Mouse (Mus musculus): ENCODE data around the gene Lrp5. TPM values are rescaled to one million over a fixed set of nuclear protein-coding genes. Genes with fewer than 3 reads are reported as not detected.
"Not testable (repeated sequence)": the region's sequence is repeated elsewhere in the genome, so short reads cannot be mapped to it uniquely, and the experiment has no call there.

Lrp5 gene
- total RNA-seq, 2 experiments from 2014 or later, result 7.3 to 8.3 TPM

DNA sequence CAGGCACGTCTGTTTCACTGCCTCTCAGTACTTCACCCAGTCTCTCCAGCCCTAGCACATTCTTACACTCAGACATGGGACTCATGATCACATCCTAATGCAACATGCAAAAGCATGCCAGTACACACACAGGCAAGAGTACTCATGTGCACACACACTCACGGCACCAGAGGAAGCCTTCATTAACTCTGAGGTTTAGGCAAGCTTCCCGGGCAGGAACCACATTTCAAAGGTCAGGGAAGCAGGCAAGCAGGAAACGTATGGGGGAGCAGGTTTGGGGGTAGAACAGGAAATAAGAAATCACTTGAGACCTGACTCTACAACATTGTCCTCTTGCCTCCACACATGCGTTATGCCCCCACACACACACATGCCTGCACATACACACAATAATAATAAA, 20.9 kb downstream of the Lrp5 start:
- no peak for DNase-seq (ENCODE audit: low spot score in 2 of 2)

DNA sequence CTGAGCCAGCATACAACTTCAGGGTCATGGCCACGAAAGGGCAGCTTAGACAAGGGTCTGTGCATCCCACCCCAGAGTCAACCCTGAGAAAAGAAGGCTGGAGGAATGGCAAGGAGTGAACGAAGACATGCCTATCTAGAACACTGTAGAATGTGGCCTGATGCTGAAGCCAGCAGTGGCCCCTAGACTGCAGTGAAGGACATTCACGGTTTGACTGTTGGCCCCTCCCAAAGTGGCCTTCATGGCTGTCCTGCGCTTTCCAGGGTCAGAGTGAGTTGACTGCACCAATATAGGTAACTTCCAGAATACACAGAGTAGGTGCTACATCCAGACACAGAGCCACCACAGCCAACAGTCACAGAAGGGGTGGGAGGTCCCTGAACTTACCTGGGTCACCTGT, 28.4 kb downstream of the Lrp5 start:
- no peak for DNase-seq (ENCODE audit: low spot score in 2 of 2)

DNA sequence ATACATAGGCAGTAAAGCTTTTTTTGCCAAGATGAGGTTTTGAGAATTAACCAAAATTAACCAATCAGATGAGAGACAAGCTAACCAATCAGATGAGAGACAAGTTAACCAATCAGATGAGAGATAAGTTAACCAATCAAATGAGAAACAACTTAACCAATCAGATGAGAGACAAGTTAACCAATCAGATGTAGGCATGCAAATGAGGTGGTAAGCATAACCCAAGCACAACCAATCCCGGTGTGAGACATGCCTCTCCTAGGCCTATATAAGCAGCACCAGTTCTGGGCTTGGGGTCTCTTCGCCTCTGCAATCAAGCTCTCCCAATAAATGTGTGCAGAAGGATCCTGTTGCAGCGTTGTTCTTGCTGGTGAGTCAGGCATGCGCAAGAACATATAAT, 29.3 kb downstream of the Lrp5 start:
- not testable (repeated sequence) for DNase-seq (ENCODE audit: low spot score in 2 of 2)

DNA sequence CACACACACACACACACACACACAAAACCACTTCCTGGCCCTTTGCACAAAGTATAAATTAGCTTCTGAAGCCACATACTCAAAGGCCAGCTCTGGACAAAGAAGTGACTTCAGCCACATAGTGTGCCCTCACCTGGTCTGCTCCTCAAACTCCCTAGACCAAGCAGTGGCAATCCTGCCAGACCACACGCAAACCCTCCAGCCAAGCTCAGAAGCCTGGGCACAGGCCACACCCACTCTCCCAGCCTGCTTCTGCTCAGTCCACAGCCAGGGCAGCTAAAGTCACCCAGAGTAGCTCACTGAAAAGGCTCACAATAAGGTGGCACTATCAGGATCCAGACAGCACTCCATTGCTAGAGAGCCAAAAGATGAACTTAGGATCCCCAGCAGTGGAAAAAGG, 30.2 kb downstream of the Lrp5 start:
- DNase-seq (ENCODE audit: low spot score in 2 of 2), result no peak

DNA sequence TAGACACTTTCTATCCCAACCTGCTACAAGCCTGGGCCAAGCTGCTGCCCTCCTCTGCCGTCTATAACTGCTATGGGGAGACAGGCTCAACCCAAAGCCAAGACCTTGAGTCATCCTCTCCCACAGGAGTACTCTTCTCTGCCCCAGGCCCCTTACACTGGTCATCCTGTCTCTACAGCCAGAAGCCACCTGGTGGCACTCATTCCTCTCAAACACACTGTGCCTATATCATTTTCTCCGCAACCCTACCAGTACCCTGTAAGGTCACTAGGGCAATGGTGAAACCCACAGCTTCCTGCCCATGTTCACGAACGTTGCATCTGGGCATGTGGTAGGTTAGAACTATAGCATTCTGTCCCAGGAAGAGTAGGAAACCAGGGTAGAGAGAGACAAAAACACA, 31.4 kb downstream of the Lrp5 start:
- DNase-seq (ENCODE audit: low spot score in 2 of 2), result no peak

DNA sequence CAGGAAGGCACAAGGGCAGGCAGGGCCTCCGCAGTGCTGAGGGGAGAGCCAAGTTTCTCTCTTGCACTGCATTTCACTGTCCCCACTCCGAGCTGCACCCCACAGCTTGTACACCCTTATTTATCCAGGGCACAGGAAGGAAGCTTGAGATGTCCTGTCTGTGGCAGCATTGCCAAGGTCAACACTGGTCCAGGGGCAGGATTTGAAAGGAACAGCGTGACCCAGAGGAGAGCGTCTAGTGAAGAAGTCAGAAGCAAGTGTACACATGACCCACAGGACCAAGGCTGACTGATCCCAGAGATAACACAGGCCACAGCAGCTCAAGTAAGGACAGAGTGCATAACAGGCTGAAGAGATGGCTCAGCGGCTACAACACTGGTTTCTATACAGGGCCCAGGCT, 32.3 kb downstream of the Lrp5 start:
- DNase-seq (ENCODE audit: low spot score in 2 of 2), result no peak

DNA sequence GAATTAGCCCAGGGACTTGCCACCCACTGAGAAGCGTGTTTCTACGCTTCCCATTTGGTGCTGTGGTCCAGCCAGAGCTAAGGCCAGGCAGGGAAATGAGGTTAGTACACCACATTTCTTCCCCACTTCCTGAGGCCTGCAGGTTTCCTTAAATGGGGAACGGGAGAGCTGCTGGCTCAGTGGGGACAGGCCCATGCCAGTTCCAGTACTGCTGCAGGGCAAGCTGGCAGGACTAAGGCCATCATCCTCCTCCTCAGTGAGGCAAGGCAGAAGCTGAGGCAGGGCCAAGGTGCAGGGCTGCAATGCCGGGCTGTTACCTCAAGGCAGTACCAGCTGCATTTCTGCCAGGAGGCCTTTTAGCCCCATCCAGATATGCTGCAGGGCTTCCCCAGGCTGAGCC, 32.9 kb downstream of the Lrp5 start:
- peak in 1 of 2 experiments; percentile 12 for DNase-seq (ENCODE audit: low spot score in 2 of 2)

DNA sequence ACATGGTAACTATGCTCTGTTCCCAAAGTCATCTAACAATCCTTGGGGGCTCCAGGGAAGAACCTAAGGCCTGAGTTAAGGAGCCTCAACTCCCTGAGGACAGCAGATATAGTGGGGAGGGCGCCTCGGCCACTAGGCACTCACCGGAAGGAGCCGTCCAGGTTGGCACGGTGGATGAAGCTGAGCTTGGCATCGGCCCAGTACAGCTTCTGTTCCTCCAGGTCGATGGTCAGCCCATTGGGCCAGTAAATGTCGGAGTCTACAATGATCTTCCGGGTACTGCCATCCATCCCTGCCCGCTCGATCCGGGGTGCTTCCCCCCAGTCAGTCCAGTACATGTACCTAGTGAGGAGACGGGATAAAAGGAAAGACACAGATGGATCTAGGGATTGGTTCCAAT, 34.4 kb downstream of the Lrp5 start:
- DNase-seq (ENCODE audit: low spot score in 2 of 2), result no peak

GRCm38 (mm10) chr19:3651220-3651619, 35.1 kb downstream of the Lrp5 start:
- DNase-seq (ENCODE audit: low spot score in 2 of 2), result no peak

- no peak for DNase-seq (ENCODE audit: low spot score in 2 of 2)
These were observed 35.9 kb downstream of the Lrp5 start for GRCm38 (mm10) chr19:3650448-3650847.

DNA sequence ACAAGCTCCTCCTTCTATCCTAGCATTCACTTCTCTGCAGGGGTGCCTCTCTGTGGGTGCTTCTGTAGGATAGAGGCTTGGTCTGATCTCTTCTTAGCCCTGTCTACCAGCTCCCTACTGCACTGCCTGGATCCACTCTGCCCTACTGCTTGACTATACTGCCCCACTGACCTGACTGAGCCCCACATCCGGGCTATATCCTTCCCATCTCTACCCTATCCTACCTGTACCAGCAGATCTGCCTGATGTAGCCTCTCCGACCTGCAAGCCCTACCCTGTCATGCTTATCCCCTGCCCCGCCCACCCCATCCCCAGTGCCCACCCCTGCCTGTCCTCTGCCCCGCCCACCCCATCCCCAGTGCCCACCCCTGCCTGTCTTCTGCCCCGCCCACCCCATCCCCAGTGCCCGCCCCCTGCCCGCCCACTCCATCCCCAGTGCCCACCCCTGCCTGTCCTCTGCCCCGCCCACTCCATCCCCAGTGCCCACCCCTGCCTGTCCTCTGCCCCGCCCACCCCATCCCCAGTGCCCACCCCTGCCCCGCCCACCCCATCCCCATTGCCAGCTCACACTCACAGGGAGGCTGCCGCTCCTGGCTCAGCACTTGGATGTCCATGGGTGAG, 37.4 kb downstream of the Lrp5 start:
- DNase-seq (ENCODE audit: low spot score in 2 of 2), result no peak

DNA sequence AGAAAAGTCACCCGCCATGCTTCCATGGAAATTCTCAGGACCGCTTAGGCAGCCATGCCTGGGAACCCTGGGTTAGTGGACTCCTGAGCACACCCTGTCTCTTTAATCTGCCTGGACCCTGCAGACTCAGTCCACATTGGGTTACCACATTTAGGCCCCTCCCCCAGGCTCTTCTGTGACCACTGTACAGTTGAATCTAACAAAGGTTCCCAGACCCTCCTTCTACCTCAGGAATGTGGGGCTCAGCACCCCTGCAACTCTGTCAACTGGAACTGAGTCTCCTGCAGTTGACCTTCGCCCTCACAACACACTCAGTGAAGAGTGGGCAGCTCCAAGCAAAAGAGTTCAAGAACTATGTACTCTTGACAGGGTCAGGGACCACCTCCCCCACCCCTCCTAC, 38.4 kb downstream of the Lrp5 start:
- DNase-seq (ENCODE audit: low spot score in 2 of 2), result no peak

GRCm38 (mm10) chr19:3645813-3646212, 40.6 kb downstream of the Lrp5 start:
- no peak for DNase-seq (ENCODE audit: low spot score in 2 of 2)

GRCm38 (mm10) chr19:3645318-3645717, 41.0 kb downstream of the Lrp5 start:
- DNase-seq (ENCODE audit: low spot score in 2 of 2), result no peak

DNA sequence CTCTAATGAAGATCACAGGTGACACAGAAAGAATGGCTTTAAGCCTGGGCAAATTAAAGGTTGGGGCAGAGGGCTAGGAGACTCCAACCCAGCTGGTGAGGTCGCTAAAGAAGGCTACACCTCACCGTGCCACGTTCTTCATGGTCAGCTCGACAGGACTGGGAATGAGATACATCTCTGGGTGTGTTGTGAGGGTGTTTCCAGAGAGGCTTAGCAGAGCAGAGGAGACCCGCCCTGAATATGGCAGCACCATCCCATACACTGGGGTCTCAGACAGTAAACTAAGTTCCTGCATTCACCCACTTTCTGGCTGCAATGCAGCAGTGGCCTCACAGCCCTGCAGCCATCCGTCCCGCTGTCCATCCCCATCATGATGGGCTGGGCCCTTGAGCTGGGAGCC, 46.8 kb downstream of the Lrp5 start:
- DNase-seq (ENCODE audit: low spot score in 2 of 2), result no peak

- DNase-seq (ENCODE audit: low spot score in 2 of 2), result peak; percentile 25 to 39
These were observed 47.7 kb downstream of the Lrp5 start for GRCm38 (mm10) chr19:3638698-3639097.

DNA sequence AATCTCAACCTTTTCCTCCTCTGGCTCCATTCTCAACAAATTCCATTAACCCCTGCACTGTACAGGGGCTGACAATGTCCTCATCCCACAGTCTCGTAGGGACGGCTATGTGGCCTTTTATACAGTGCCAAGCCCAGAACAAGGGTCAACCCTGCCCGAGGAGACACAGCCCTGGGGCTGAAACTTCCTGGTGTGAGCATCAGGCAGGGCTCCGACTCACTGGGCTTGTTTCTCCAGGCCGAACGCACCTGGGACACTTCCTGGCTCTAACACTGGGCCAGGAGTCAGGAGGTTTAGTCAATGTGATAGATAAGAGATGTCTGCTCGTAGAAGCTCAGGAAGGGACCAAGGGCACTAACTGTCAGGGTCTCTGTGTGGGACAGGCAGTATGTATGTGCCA, 54.3 kb downstream of the Lrp5 start:
- no peak for DNase-seq (ENCODE audit: low spot score in 2 of 2)

- DNase-seq (ENCODE audit: low spot score in 2 of 2), result no peak
These were observed 54.9 kb downstream of the Lrp5 start for GRCm38 (mm10) chr19:3631431-3631830.

DNA sequence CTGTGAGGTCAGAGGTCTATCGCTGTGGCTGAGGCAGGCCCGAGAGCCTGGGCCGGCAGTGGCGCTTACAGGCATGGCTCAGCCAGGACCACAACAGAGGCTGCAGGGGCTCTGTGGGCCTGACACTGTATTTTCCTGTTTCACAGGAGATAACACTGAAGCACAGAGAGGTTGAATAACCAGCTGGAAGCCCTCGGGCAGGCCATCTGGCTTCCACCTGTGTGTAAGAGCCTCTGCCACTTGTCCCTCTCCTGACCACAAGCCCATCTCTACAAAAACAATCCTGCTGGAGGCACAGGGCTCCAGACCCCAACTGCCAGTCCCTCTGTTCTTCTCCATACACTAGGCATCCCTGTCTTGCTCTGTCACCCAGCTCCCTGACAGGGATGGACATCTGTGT, 55.9 kb downstream of the Lrp5 start:
- DNase-seq (ENCODE audit: low spot score in 2 of 2), result no peak

- no peak for DNase-seq (ENCODE audit: low spot score in 2 of 2)
These were observed 56.3 kb downstream of the Lrp5 start for GRCm38 (mm10) chr19:3630027-3630426.

- no peak for DNase-seq (ENCODE audit: low spot score in 2 of 2)
These were observed 58.1 kb downstream of the Lrp5 start for GRCm38 (mm10) chr19:3628223-3628622.

DNA sequence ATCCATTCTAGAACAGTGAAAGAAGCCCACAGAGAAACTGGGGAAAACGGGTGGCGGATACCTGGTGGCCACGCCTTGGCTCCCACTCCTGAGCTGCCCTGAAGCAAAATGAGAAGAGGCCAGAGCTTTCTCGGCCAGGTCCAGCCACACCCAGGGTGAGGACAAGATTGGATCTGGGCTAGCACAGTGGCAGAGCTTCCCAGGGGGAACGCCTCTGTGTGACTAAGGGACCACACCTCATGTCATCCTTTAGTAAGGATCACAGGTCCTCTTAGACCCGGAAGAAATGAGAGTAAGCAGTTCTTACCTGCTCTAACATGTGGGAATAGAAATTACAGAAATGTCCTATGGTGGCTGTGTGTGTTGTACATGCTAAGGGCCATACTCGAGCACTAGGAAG, 61.3 kb downstream of the Lrp5 start:
- no peak for DNase-seq (ENCODE audit: low spot score in 2 of 2)

GRCm38 (mm10) chr19:3623824-3624223, 62.5 kb downstream of the Lrp5 start:
- DNase-seq (ENCODE audit: low spot score in 2 of 2), result peak in 1 of 2 experiments; percentile 11

DNA sequence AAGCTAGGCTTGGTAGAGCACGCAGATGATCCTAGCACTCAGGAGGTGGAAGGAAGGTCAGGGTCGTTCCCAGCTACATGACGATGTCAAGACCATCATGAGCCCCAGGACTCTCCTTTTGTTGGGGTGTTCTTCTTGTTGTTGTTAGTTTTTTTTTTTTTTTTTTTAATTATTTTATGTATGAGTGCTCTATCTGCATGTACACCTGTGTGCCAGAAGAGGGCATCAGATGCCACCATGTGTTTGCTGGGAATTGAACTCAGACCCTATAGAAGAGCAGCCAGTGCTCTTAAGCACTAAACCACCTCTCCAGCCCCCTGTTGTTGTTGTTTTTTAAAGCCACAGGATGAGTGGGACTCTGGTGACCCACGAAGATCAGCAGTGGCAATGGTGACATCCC, 63.1 kb downstream of the Lrp5 start:
- no peak for DNase-seq (ENCODE audit: low spot score in 2 of 2)
